ENCODE assay signal across 39 mouse cellular contexts in genomic region chr2:24347926-24348325, GRCm38 (mm10). TPM values are rescaled to one million over a fixed set of nuclear protein-coding genes. Genes with fewer than 3 reads are reported as not detected.
"Had no signal": no experiment of that assay in that cellular context is flagged by ENCODE, and none has a peak within 500 bp of the region (broad histone marks: within the 10 kb centered on the region; RNA-seq: fewer than 3 reads in every experiment).

No protein-coding gene starts in this region.

- H3K4me2 ChIP-seq: heart, embryonic 11.5 days; heart, embryonic 13.5 days; heart, embryonic 15.5 days; hindbrain, embryonic 12.5 days; hindbrain, embryonic 14.5 days; intestine, embryonic 15.5 days; limb, embryonic 12.5 days; liver, embryonic 12.5 days had no signal

- ATAC-seq: hindbrain, embryonic 16.5 days; inflammation-experienced regulatory T-cells, adult 6 months; intestine, embryonic 15.5 days; intestine, postnatal 0 days; liver, embryonic 12.5 days had no signal

- H3K9me3 ChIP-seq: heart, embryonic 13.5 days; heart, embryonic 15.5 days; hindbrain, embryonic 10.5 days; hindbrain, embryonic 12.5 days; intestine, embryonic 15.5 days; limb, embryonic 10.5 days; limb, embryonic 12.5 days; liver, embryonic 12.5 days had no signal

- H3K36me3 ChIP-seq: heart, embryonic 13.5 days; heart, embryonic 15.5 days; hindbrain, embryonic 10.5 days; hindbrain, embryonic 12.5 days; intestine, embryonic 15.5 days; limb, embryonic 10.5 days; limb, embryonic 12.5 days; liver, embryonic 12.5 days had no signal

- H3K4me1 ChIP-seq: heart, embryonic 13.5 days; heart, embryonic 15.5 days; hindbrain, embryonic 10.5 days; hindbrain, embryonic 12.5 days; intestine, embryonic 15.5 days; limb, embryonic 10.5 days; limb, embryonic 12.5 days had no signal

- H3K27ac ChIP-seq: heart, embryonic 13.5 days; heart, embryonic 15.5 days; hindbrain, embryonic 10.5 days; hindbrain, embryonic 12.5 days; hindbrain, embryonic 14.5 days; intestine, embryonic 15.5 days; layer of hippocampus, adult 2 months; left cerebral cortex, adult 2 months; limb, embryonic 10.5 days; limb, embryonic 12.5 days; liver, embryonic 12.5 days; liver, embryonic 14.5 days had no signal

- H3K4me3 ChIP-seq: heart, embryonic 13.5 days; heart, embryonic 15.5 days; hindbrain, embryonic 10.5 days; hindbrain, embryonic 12.5 days; intestine, embryonic 15.5 days; layer of hippocampus, adult 2 months; left cerebral cortex, adult 2 months; limb, embryonic 10.5 days; limb, embryonic 12.5 days; liver, embryonic 12.5 days had no signal

- DNase-seq: gastrocnemius, postnatal 14 days; gastrocnemius, postnatal 36 days; heart, postnatal 4 days; kidney, adult 18-20 months; kidney, adult 8-10 months; kidney, postnatal 10 days; kidney, postnatal 25 days; kidney, postnatal 4 days had no signal

- H3K9ac ChIP-seq: heart, embryonic 13.5 days; heart, embryonic 15.5 days; hindbrain, embryonic 12.5 days; hindbrain, embryonic 14.5 days; intestine, embryonic 15.5 days; limb, embryonic 12.5 days; liver, embryonic 12.5 days; liver, embryonic 14.5 days had no signal

- H3K27me3 ChIP-seq: heart, embryonic 13.5 days; heart, embryonic 15.5 days; hindbrain, embryonic 12.5 days; intestine, embryonic 15.5 days; limb, embryonic 12.5 days; liver, embryonic 12.5 days had no signal

RNA-seq across cellular contexts. Expression of gene Il1rn, which starts 11.3 kb away (rescaled TPM):
- total RNA-seq: gastrocnemius, adult 18-20 months; gastrocnemius, adult 8-10 months; gastrocnemius, postnatal 14 days; gastrocnemius, postnatal 36 days; heart, postnatal 25 days; layer of hippocampus, adult 2 months; layer of hippocampus, postnatal 10 days; layer of hippocampus, postnatal 25 days; left cerebral cortex, adult 2 months; left cerebral cortex, postnatal 14 days; left cerebral cortex, postnatal 36 days had no signal
- polyA plus RNA-seq: heart, embryonic 11.5 days; hindbrain, embryonic 12.5 days; hindbrain, embryonic 14.5 days had no signal

RNA-seq across cellular contexts. Expression of gene Il1f10, which starts 56.9 kb away (rescaled TPM):
- total RNA-seq: gastrocnemius, adult 18-20 months; gastrocnemius, adult 8-10 months; gastrocnemius, postnatal 14 days; gastrocnemius, postnatal 36 days; heart, adult 8-10 months; heart, postnatal 25 days; heart, postnatal 4 days; layer of hippocampus, adult 2 months; layer of hippocampus, postnatal 10 days; layer of hippocampus, postnatal 25 days; left cerebral cortex, adult 2 months; left cerebral cortex, postnatal 14 days; left cerebral cortex, postnatal 36 days; liver, adult 2 months had no signal
- polyA plus RNA-seq: frontal cortex, adult 2 months; gonadal fat pad, adult 2 months; heart, embryonic 11.5 days; heart, embryonic 13.5 days; heart, embryonic 15.5 days; heart, postnatal 0 days; hindbrain, embryonic 10.5 days; hindbrain, embryonic 12.5 days; hindbrain, embryonic 14.5 days; hindbrain, embryonic 16.5 days; inflammation-experienced regulatory T-cells, adult 6 months; intestine, embryonic 15.5 days; intestine, postnatal 0 days; kidney, embryonic 14.5 days; kidney, embryonic 16.5 days; limb, embryonic 10.5 days; limb, embryonic 12.5 days; limb, embryonic 14.5 days; liver, adult 2 months; liver, embryonic 12.5 days; liver, embryonic 14.5 days had no signal
